Mouse (Mus musculus): ENCODE data around the gene Iah1. TPM values are rescaled to one million over a fixed set of nuclear protein-coding genes. Genes with fewer than 3 reads are reported as not detected.

Gene Iah1
- 88.1 TPM for polyA plus RNA-seq (2021)

- ChIA-PET POLR2A (interaction anchor here (0.8 to 2.0 kb wide), 2 partner anchors 28 to 30 kb away, joined by 3 to 10 read pairs; partner anchors contain the start of gene Itgb1bp1), CTCF (interaction anchor here (2.4 kb wide), 1 partner anchor 13 kb away, joined by 9 read pairs; no protein-coding TSS in a partner anchor)
- H3K27me3 ChIP-seq, result no peaks in the 10 kb centered on the region
Observed at GRCm38 (mm10) chr12:21315923-21316868, at the start of gene Iah1. Gene Iah1 (plus strand): TSS chr12:21316389.

GRCm38 (mm10) chr12:21266784-21267098, 49.4 kb upstream of the Iah1 start:
- ATAC-seq (no peak), DNase-seq (ENCODE audit: low read depth, low spot score) (no peak)
- H3K27me3 ChIP-seq, result no peaks in the 10 kb centered on the region
- TF ChIP-seq CTCF (IDR thresholded peaks at IDR 0.05), result no peak
- ChIA-PET POLR2A (no interaction called here), CTCF (no interaction called here)
- in situ Hi-C loops (cut with MboI; ENCODE audit: low pct_unique_long_range_greater_than_20kb), result loop anchor here (25.0 kb wide), 1 partner anchor 554 kb away; no protein-coding TSS in a partner anchor

More at GRCm38 (mm10) chr12:21315923-21316868, at the start of gene Iah1:
- in situ Hi-C loops (cut with MboI; ENCODE audit: low pct_unique_long_range_greater_than_20kb), result no loop called here
- ATAC-seq (peak; percentile 89), DNase-seq (ENCODE audit: low read depth, low spot score) (no peak)
- TF ChIP-seq CTCF (IDR thresholded peaks at IDR 0.05), result no peak

GRCm38 (mm10) chr12:21268083-21268616, 48.0 kb upstream of the Iah1 start:
- ATAC-seq, result no peak
- ChIA-PET CTCF (no interaction called here), POLR2A (no interaction called here)
- TF ChIP-seq CTCF (IDR thresholded peaks at IDR 0.05), result no peak
- no peak for DNase-seq (ENCODE audit: low read depth, low spot score)
- in situ Hi-C loops (cut with MboI; ENCODE audit: low pct_unique_long_range_greater_than_20kb), result loop anchor here (25.0 kb wide), 1 partner anchor 556 kb away; no protein-coding TSS in a partner anchor
- no peaks in the 10 kb centered on the region for H3K27me3 ChIP-seq

- ATAC-seq (no peak), DNase-seq (ENCODE audit: low read depth, low spot score) (no peak)
- no peak for TF ChIP-seq CTCF (IDR thresholded peaks at IDR 0.05)
- in situ Hi-C loops (cut with MboI; ENCODE audit: low pct_unique_long_range_greater_than_20kb), result loop anchor here (25.0 kb wide), 1 partner anchor 562 kb away; no protein-coding TSS in a partner anchor
- no peaks in the 10 kb centered on the region for H3K27me3 ChIP-seq
- ChIA-PET POLR2A (no interaction called here), CTCF (interaction anchor here (1.4 kb wide), 1 partner anchor 164 kb away, joined by 3 read pairs; no protein-coding TSS in a partner anchor)
Observed at GRCm38 (mm10) chr12:21274446-21274845, 41.7 kb upstream of the Iah1 start.

- in situ Hi-C loops (cut with MboI; ENCODE audit: low pct_unique_long_range_greater_than_20kb), result no loop called here
- H3K27me3 ChIP-seq, result no peaks in the 10 kb centered on the region
- ChIA-PET CTCF (no interaction called here), POLR2A (no interaction called here)
- no peak for TF ChIP-seq CTCF (IDR thresholded peaks at IDR 0.05)
- no peak for ATAC-seq
- DNase-seq (ENCODE audit: low read depth, low spot score), result no peak
Observed at GRCm38 (mm10) chr12:21277352-21277864, 38.8 kb upstream of the Iah1 start.

GRCm38 (mm10) chr12:21284761-21285441, 31.3 kb upstream of the Iah1 start, which contains the start of gene Cpsf3:
Gene Cpsf3 (plus strand): TSS chr12:21285391.
- no peak for ATAC-seq
- CTCF ChIA-PET, result interaction anchor here (1.5 kb wide), 1 partner anchor 192 kb away, joined by 3 read pairs; no protein-coding TSS in a partner anchor
- TF ChIP-seq CTCF (IDR thresholded peaks at IDR 0.05), result no peak
- no peak for DNase-seq (ENCODE audit: low read depth, low spot score)
- POLR2A ChIA-PET, result interaction anchor here (0.8 to 1.2 kb wide), 2 partner anchors 17 to 33 kb away, joined by 3 read pairs; no protein-coding TSS in a partner anchor
- in situ Hi-C loops (cut with MboI; ENCODE audit: low pct_unique_long_range_greater_than_20kb), result no loop called here
- H3K27me3 ChIP-seq, result no peaks in the 10 kb centered on the region

- CTCF ChIA-PET, result interaction anchor here (1.5 kb wide), 1 partner anchor 191 kb away, joined by 3 read pairs; no protein-coding TSS in a partner anchor
- POLR2A ChIA-PET, result interaction anchor here (0.7 to 1.7 kb wide), 5 partner anchors 16 to 32 kb away, joined by 3 to 10 read pairs (median 3); partner anchors contain the start of gene Iah1
- H3K27me3 ChIP-seq, result no peaks in the 10 kb centered on the region
- ATAC-seq (peak; percentile 86), DNase-seq (ENCODE audit: low read depth, low spot score) (no peak)
- no peak for TF ChIP-seq CTCF (IDR thresholded peaks at IDR 0.05)
- in situ Hi-C loops (cut with MboI; ENCODE audit: low pct_unique_long_range_greater_than_20kb), result no loop called here
Observed at GRCm38 (mm10) chr12:21285508-21286242, 30.5 kb upstream of the Iah1 start.

- DNase-seq (ENCODE audit: low read depth, low spot score) (peak; percentile 90), ATAC-seq (peak; percentile 81)
- no peaks in the 10 kb centered on the region for H3K27me3 ChIP-seq
- no peak for TF ChIP-seq CTCF (IDR thresholded peaks at IDR 0.05)
- CTCF ChIA-PET, result interaction anchor here (1.5 kb wide), 1 partner anchor 190 kb away, joined by 3 read pairs; no protein-coding TSS in a partner anchor
- in situ Hi-C loops (cut with MboI; ENCODE audit: low pct_unique_long_range_greater_than_20kb), result no loop called here
- POLR2A ChIA-PET, result interaction anchor here (0.7 to 1.7 kb wide), 4 partner anchors 15 to 30 kb away, joined by 3 to 10 read pairs (median 4); partner anchors contain the start of gene Iah1
Observed at GRCm38 (mm10) chr12:21286243-21286622, 30.0 kb upstream of the Iah1 start, which contains the start of gene Itgb1bp1. Gene Itgb1bp1 (minus strand): TSS chr12:21286284.

All from Patski (cell line).